Mouse (Mus musculus): ENCODE results near the gene Grifin. TPM values are rescaled to one million over a fixed set of nuclear protein-coding genes. Genes with fewer than 3 reads are reported as not detected.
A peak's percentile ranks its signal among the peaks of the same experiment; 100 is the strongest.

Grifin gene
- polyA plus RNA-seq, 1 experiment from 2014 or later = not detected

DNA sequence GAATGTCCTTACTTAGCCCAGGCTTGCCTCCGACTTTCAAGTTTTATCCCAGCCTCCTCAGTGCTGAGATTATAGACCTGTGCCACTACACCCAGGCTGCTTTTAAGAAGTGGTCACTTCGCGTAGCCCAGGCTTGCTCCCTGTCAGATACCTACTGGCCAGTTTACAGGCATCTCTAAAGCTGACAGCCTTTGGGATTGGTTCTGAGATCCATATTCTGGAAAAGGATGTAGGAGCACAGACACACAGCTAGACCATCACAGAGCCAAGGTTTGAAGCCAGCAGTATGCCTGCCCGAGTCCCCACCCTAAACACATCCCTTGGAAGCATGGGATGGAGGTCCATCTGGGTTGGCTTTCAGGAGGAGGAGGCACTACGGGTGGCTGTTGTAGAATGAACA lies 2.9 kb upstream of the Grifin start:
- WGBS = 86% methylated on average over 5 of the region's 5 CpGs
- Histone ChIP-seq H3K9ac (no peak overlapping the region), H3K27ac (no peak overlapping the region), H3K4me1 (peaks cover 31% of the 10 kb centered on the region), H3K36me3 (no peaks in the 10 kb centered on the region), H3K4me2 (no peak overlapping the region), H3K4me3 (no peak overlapping the region), H3K27me3 (no peaks in the 10 kb centered on the region), H3K9me3 (no peaks in the 10 kb centered on the region)
- ATAC-seq (ENCODE audit: borderline replicate concordance, extremely low read depth, low FRiP score, low TSS enrichment) = no peak

DNA sequence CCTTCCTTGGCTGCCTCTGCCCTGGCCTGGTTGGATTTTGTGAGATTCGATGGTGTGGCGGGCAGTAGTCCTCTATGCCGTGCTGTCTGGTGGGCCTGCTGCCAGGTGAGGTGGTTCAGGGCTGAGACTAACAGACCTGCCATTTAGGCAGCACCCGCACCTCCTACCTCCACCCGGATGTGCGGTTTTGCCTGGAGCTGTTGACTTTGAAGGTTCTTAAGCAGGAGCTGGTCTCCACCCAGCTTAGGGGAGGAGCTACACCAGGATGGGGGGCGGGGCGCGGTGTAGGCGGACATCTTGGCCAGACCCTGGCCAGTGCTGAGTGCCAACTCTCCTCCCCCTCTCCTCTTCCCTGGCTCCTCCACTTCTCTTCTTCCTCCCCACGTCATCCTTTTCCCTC lies 2.5 kb upstream of the Grifin start:
- H3K4me2 ChIP-seq = no peak overlapping the region
- no peak overlapping the region for H3K4me3 ChIP-seq
- ATAC-seq (ENCODE audit: borderline replicate concordance, extremely low read depth, low FRiP score, low TSS enrichment) = peak; percentile 63; the same call in 1 of the 2 replicates
- no peaks in the 10 kb centered on the region for H3K9me3 ChIP-seq
- H3K27me3 ChIP-seq = no peaks in the 10 kb centered on the region
- H3K9ac ChIP-seq = no peak overlapping the region
- WGBS = 33% methylated on average over 11 of the region's 11 CpGs
- H3K4me1 ChIP-seq = peaks cover 30% of the 10 kb centered on the region
- H3K36me3 ChIP-seq = no peaks in the 10 kb centered on the region
- H3K27ac ChIP-seq = 0 out of 2 replicates have a peak overlapping the region, but pooled peaks have one; percentile 6

DNA sequence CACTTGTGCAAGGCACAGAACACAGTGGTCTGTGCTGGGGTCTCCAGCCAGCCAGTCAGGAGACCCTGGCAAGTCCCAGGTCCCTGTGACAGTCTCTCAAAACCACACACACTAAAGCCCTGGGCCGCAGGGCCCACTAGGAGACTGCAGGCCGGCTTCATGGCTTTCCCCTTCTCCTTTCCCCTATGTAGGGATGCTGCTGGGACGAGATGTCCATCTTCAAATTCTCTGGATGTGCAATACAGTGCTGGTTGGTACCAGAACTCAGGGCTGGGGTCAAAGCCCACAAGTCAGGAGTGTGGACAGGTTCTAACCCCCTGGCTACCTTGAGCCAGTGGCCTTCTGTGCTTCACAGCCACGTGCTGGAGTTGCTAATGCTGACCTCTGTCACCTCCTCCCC lies 1.4 kb upstream of the Grifin start:
- H3K27ac ChIP-seq = no peak overlapping the region

DNA sequence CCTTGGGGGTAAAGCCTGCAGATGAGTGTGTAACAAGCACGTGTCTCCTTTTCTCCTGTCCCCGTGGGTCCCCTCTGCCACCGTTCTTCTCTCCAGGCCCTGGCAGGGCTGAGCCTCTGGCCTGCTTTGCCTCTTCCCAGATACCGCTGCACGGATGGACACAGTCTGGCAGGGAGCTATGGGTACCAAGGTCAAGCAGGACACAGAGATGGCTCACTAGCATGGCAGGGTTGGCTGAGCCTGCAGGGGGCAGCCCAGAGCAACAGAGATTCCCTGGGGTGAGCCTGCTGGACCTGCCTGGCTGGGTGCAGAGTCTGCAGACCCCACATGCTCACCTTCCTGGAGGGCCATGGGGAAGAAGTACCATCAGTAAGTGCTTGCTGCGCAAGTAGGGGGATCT lies 985 bp upstream of the Grifin start:
- no peak overlapping the region for H3K4me3 ChIP-seq
- ATAC-seq (ENCODE audit: borderline replicate concordance, extremely low read depth, low FRiP score, low TSS enrichment) = no peak
- no peak overlapping the region for H3K4me2 ChIP-seq
- H3K27ac ChIP-seq = no peak overlapping the region
- no peaks in the 10 kb centered on the region for H3K9me3 ChIP-seq
- H3K9ac ChIP-seq = no peak overlapping the region
- H3K36me3 ChIP-seq = no peaks in the 10 kb centered on the region
- peaks cover 30% of the 10 kb centered on the region for H3K4me1 ChIP-seq
- H3K27me3 ChIP-seq = no peaks in the 10 kb centered on the region
- 66% methylated on average over 6 of the region's 6 CpGs for WGBS

More for the DNA sequence above, 1.4 kb upstream of the Grifin start:
- Histone ChIP-seq H3K27me3 (no peaks in the 10 kb centered on the region), H3K4me1 (peaks cover 30% of the 10 kb centered on the region), H3K9ac (no peak overlapping the region), H3K36me3 (no peaks in the 10 kb centered on the region), H3K4me3 (no peak overlapping the region), H3K9me3 (no peaks in the 10 kb centered on the region), H3K4me2 (no peak overlapping the region)
- WGBS = 72% methylated on average over 4 of the region's 4 CpGs
- no peak for ATAC-seq (ENCODE audit: borderline replicate concordance, extremely low read depth, low FRiP score, low TSS enrichment)

DNA sequence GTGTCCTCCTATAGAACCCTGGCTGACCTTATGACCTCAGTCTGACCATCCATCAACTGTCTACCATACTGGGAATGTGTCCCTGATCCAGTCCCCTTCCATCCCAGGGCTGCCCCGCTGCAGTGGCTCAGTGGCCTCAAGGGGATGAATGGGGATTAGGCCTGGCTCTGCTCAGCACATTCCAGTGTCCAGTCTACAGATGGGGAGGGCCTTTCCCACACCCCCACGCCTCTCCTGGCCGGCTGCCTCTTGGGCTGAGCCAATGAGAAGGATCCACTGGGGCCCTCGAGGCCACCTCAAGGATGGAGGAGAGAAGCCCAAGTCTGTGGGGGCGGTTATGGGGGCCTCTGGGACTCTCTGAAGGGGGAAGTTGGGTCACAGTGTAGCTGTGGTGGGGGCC lies 580 bp upstream of the Grifin start:
- H3K27me3 ChIP-seq = no peaks in the 10 kb centered on the region
- 27% methylated on average over 5 of the region's 5 CpGs for WGBS

DNA sequence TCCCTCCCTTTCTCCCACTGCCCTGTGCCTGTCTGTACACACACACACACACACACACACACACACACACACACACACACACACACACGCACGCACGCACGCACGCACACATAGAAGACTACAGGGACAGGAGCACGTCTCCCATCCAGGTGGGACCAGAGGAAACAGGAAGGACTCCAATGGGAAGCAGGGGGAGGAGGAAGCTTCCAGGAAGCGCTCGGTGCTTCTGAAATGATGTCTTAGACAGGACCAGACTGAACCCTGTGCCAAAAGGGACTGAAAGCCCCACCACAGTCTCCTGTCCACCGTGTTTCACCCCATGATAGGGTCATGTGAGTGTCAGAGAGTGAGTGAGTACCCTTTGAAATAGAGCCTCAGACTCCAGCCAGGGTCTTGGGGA lies 2.3 kb downstream of the Grifin start:
- 68% methylated on average over 9 of the region's 9 CpGs for WGBS
- H3K36me3 ChIP-seq = no peaks in the 10 kb centered on the region

More for the DNA sequence above, 580 bp upstream of the Grifin start:
- no peaks in the 10 kb centered on the region for H3K36me3 ChIP-seq
- H3K4me1 ChIP-seq = peaks cover 30% of the 10 kb centered on the region
- ATAC-seq (ENCODE audit: borderline replicate concordance, extremely low read depth, low FRiP score, low TSS enrichment) = peak; percentile 50; the same call in 1 of the 2 replicates
- no peak overlapping the region for H3K9ac ChIP-seq
- no peak overlapping the region for H3K4me2 ChIP-seq
- H3K9me3 ChIP-seq = no peaks in the 10 kb centered on the region
- H3K4me3 ChIP-seq = no peak overlapping the region
- no peak overlapping the region for H3K27ac ChIP-seq

DNA sequence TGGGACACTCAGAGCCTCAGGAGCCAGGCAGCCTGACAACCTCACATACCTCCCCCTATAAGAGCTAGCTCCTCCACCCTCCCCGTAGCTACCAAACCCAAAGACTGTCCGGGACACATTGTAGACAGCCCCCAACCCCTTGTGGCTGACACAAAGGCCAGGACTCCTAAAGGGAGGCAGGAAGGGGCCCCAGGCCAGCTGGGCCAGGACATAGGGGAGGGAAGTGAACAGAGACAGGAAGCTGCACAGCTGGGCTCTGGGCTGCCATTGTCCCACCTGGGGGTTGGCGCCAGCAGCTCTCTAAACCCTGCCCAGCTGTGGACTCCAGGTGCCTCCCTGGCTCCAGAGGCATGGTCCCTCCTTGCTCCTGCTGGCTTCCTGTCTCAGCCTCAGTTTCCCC lies 8.0 kb downstream of the Grifin start:
- H3K9me3 ChIP-seq = no peaks in the 10 kb centered on the region
- H3K4me3 ChIP-seq = no peak overlapping the region
- no peaks in the 10 kb centered on the region for H3K4me1 ChIP-seq
- no peaks in the 10 kb centered on the region for H3K27me3 ChIP-seq
- no peak overlapping the region for H3K9ac ChIP-seq
- peak; percentile 67 for ATAC-seq (ENCODE audit: borderline replicate concordance, extremely low read depth, low FRiP score, low TSS enrichment)
- no peak overlapping the region for H3K4me2 ChIP-seq
- WGBS = 58% methylated on average over 3 of the region's 3 CpGs
- no peaks in the 10 kb centered on the region for H3K36me3 ChIP-seq
- no peak overlapping the region for H3K27ac ChIP-seq

More for the DNA sequence above, 2.3 kb downstream of the Grifin start:
- Histone ChIP-seq H3K4me1 (peaks cover 19% of the 10 kb centered on the region), H3K9ac (no peak overlapping the region), H3K27ac (no peak overlapping the region), H3K9me3 (no peaks in the 10 kb centered on the region), H3K4me3 (no peak overlapping the region), H3K27me3 (no peaks in the 10 kb centered on the region), H3K4me2 (no peak overlapping the region)
- no peak for ATAC-seq (ENCODE audit: borderline replicate concordance, extremely low read depth, low FRiP score, low TSS enrichment)

DNA sequence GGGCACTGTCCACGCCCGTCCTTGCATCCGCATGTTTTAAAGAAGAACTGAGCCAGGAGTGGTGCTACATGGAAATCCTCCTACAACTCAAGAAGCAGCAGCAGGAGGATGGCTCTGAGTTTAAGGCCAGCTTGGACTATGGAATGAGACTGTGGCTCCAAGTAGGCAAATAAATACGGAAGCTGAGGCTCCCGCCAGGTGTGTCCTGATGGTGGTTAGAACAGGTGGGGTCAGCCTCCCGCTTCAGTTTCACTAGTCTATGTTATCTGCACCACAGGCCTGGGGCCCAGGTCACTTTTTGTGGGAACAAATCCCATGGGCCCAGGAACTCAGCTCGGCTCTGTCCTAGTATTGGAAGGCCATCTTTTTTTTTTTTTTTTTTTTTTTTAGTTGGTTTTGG lies 11.2 kb downstream of the Grifin start:
- Histone ChIP-seq H3K9ac (no peak overlapping the region), H3K36me3 (no peaks in the 10 kb centered on the region), H3K4me3 (no peak overlapping the region), H3K27me3 (no peaks in the 10 kb centered on the region), H3K27ac (no peak overlapping the region), H3K9me3 (no peaks in the 10 kb centered on the region), H3K4me2 (no peak overlapping the region), H3K4me1 (peaks cover 9% of the 10 kb centered on the region; the same call in 1 of the 2 replicates)
- 84% methylated on average over 7 of the region's 7 CpGs for WGBS
- no peak for ATAC-seq (ENCODE audit: borderline replicate concordance, extremely low read depth, low FRiP score, low TSS enrichment)

DNA sequence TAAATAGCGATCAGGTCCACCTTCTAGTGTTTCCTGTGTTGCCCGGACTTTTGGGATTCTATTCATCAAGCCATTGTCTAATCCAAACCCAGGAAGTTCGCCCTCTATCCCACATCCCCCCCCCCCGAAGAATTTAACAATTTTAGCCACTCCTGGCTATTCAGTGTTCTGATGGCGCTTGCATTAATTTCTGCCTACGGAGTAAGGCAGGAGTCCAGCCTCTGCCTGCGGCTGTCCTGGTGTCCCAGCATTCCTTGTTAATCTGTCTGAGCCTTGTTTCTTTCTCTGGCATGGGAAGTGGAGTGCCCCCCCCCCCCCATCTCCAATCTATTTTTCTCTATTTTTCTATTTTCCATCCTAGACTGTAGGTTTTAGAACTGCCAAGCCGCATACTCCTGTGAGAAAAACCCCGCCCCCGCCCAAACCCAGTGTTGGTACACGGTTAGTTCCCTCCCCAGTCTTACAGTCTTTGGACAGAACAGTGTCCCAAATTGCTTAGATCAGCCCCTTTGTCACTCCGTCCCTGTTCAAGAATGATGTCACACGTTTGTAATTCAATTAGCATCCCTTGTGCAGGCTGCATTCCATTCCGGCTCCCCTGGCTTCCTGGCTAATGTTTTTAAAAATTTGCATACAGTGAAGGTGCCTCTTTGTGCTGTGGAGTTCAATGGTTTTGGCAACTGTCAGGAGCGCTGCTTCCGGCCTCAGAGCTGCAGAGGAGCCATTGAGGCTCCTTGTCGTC lies 15.4 kb downstream of the Grifin start:
- WGBS = 36% methylated on average over 17 of the region's 17 CpGs
- Histone ChIP-seq H3K4me1 (peaks cover 9% of the 10 kb centered on the region; the same call in 1 of the 2 replicates), H3K9ac (no peak overlapping the region), H3K4me2 (peak overlapping the region; percentile 3; the same call in 1 of the 2 replicates), H3K27ac (no peak overlapping the region), H3K36me3 (no peaks in the 10 kb centered on the region), H3K27me3 (no peaks in the 10 kb centered on the region), H3K4me3 (no peak overlapping the region), H3K9me3 (no peaks in the 10 kb centered on the region)
- 0 out of 2 replicates have a peak, but pooled peaks have one; percentile 52 for ATAC-seq (ENCODE audit: borderline replicate concordance, extremely low read depth, low FRiP score, low TSS enrichment)

DNA sequence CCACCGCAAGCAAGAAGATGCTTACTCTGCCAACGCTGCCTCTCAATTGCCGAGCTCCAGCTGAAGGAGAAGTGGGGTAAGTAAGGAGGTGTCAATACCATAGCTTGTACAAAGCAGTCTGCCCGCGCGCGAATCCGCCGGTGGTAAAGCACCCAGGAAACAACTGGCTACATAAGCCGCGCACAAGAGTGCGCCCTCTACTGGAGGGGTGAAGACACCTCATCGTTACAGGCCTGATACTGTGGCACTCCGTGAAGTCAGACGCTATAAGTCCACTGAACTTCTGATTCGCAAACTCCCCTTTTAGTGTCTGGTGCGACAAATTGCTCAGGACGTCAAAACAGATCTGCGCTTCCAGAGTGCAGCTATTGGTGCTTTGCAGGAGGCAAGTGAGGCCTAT lies 18.5 kb downstream of the Grifin start:
- 76% methylated on average over 19 of the region's 19 CpGs for WGBS
- no peak for ATAC-seq (ENCODE audit: borderline replicate concordance, extremely low read depth, low FRiP score, low TSS enrichment)
- H3K9me3 ChIP-seq = no peaks in the 10 kb centered on the region
- no peak overlapping the region for H3K4me3 ChIP-seq
- no peak overlapping the region for H3K9ac ChIP-seq
- H3K4me1 ChIP-seq = peaks cover 9% of the 10 kb centered on the region; the same call in 1 of the 2 replicates
- no peaks in the 10 kb centered on the region for H3K27me3 ChIP-seq
- no peaks in the 10 kb centered on the region for H3K36me3 ChIP-seq
- no peak overlapping the region for H3K27ac ChIP-seq
- no peak overlapping the region for H3K4me2 ChIP-seq

DNA sequence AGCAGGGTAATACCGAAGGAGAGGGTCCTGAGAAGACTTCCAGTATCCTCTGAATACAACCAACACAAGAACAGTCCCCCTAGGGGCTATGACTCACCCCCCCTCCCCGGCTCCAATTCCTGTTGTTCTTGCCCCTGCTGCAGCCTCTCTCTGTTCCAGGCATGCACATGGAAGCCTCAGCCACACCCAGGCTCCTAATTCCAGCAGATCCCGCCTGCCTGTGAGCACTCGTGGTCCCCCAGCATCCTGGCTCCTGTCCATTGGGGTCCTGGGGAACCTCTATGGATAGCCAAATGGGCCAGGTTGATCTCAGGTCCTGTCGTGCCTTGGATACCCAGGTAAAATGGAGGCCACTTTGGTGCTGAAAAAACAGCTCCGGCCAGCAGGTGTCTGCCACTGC lies 19.2 kb downstream of the Grifin start:
- Histone ChIP-seq H3K9me3 (no peaks in the 10 kb centered on the region), H3K27me3 (no peaks in the 10 kb centered on the region), H3K4me3 (no peak overlapping the region), H3K9ac (no peak overlapping the region), H3K36me3 (no peaks in the 10 kb centered on the region), H3K4me2 (no peak overlapping the region), H3K27ac (no peak overlapping the region), H3K4me1 (peaks cover 9% of the 10 kb centered on the region; the same call in 1 of the 2 replicates)
- ATAC-seq (ENCODE audit: borderline replicate concordance, extremely low read depth, low FRiP score, low TSS enrichment) = no peak
- WGBS = 49% methylated on average over 6 of the region's 6 CpGs

DNA sequence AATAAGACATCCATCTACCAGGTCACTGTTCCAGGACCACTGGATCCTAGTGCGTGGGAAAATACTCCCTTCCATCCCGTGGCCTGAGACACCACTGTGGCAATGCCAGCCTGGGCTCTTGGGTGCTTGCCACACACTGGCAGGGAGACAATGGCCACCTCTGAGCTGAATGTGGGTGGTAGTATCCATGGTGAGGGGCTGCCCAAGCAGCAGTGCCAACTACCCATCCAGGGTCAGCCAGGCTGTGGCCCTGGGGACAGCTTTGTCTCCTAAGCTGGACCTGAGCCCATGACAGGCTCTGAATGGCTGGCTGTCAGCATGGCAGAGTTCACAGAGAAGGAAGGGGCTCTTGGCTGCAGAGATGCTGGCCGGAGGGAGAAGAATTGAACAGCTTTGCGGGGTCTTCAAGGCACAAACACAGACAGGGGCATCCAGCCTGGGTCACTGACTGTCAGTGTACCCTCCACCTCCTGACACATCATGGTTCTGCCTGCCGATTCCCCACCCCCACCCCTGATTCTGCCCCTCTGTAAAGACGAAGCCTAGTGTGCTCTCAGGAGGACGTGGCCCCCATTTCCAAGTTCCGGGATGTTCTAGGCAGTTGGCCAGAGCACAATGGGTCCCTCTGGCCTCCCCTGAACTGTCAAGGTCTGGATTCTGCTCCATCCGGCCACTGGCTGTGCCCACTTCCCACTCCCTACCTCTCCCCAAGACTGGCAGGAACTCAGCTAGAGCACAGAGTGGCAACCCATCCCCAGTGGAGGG lies 21.9 kb downstream of the Grifin start:
- Histone ChIP-seq H3K9ac (no peak overlapping the region), H3K36me3 (no peaks in the 10 kb centered on the region), H3K27ac (no peak overlapping the region), H3K4me1 (no peaks in the 10 kb centered on the region), H3K27me3 (no peaks in the 10 kb centered on the region), H3K4me3 (no peak overlapping the region), H3K9me3 (no peaks in the 10 kb centered on the region), H3K4me2 (no peak overlapping the region)
- no peak for ATAC-seq (ENCODE audit: borderline replicate concordance, extremely low read depth, low FRiP score, low TSS enrichment)
- WGBS = 59% methylated on average over 9 of the region's 9 CpGs
